Mouse (Mus musculus) G1E (cell line): ENCODE data around the gene Oas3.

ENCODE experiments used
- CTCF ChIP-seq: IDR thresholded peaks from 2 replicates; pipeline ENCODE4 v1.5.1; 2012; ENCODE audit warnings: low read depth, low read length, inconsistent platforms, mixed read lengths
- POLR2AphosphoS5 ChIP-seq: IDR thresholded peaks from 2 replicates; pipeline ENCODE4 v1.6.1; 2012; ENCODE audit warnings: low read depth, low read length, inconsistent platforms; ENCODE audit not compliant: insufficient replicate concordance

DNA sequence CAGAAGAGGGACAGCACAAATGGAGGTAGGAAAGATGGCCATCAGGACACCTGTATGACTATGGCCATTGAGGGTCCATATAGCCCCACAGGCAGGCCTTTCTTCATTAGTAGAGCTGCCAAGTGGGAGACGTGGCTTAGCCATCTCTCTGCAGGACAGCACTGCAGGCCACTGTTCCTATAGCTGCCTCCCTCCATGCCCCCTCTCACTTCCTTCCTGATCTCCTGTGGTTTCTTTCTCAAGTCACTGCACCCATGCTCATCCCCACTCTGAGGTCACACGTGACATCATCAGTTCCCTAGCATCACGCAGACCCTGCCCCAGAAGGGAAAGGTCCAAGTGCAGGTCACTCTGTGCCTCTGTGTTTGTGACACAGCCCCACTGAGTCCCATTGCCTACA lies 9.6 kb upstream of the Oas3 start:
- TF ChIP-seq CTCF (no peak), POLR2AphosphoS5 (no peak)
